Mouse (Mus musculus): ENCODE measurements around the gene Mrpl12.
"Not testable (repeated sequence)": the region's sequence is repeated elsewhere in the genome, so short reads cannot be mapped to it uniquely, and the experiment has no call there.

Mrpl12 gene

DNA sequence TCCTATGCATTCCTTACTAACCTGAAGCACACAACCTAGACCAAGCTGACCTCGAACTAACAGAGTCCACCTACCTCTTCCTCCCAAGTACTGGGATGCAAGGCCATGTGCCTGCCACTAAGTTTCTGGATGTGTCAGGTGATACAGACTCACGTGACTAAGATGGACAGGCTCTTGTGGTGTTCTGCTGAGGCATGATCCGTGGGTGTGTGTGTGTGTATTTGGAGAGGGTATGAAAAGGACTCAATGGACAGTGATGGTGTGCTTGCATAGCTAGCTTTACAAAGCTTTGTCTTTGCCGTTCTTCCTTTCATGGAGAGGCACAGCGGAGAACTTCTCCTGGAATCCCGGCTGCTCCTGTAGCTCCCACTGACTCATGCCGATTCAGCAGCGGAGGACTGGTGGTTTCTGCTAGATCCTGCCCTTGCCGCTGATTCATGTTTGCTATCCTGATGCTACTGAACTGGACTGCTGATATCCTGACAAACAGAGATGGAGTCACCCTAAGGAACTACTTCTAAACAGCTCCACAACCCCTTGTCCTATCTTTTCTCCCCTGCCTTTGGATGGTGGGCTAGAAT is 24.0 kb downstream of the Mrpl12 start:
- no peak for DNase-seq (ENCODE audit: low spot score)

GRCm38 (mm10) chr11:120509940-120510339 is 25.5 kb downstream of the Mrpl12 start:
- DNase-seq (ENCODE audit: low spot score): no peak

- no peak for DNase-seq (ENCODE audit: low spot score)
Observed at GRCm38 (mm10) chr11:120510375-120511030, 26.1 kb downstream of the Mrpl12 start.

DNA sequence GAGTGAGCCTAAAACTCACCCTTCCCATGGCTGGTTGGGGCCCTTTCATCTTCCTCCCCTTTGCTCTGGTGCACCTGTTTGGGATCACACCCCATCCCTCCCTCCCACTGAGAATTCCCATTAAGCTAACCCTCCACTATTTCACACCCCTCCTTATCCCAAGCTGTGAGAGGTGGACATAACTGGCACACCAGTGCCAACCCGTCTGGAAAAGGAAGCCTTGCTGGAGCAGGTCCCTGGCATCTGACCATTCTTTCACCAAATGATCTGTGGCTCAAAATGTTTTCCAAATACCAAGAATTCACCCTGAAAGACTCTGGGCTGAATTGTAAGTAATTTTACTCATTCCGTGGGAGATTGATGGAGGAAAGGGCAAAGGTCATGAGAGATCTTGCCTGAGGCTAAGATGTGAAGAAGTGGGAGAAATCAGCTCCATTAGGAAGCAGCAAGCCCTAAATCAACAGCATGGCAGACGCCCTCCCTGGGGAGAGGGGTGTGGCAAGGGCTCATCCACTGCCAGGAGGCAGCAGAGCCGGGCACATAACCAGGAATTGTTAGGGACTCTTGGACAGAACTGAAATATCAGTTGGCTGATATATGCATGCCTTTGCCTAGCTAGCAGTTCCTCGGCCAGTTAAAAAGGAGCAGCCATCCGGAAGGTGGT is 28.5 kb downstream of the Mrpl12 start:
- no peak for DNase-seq (ENCODE audit: low spot score)

DNA sequence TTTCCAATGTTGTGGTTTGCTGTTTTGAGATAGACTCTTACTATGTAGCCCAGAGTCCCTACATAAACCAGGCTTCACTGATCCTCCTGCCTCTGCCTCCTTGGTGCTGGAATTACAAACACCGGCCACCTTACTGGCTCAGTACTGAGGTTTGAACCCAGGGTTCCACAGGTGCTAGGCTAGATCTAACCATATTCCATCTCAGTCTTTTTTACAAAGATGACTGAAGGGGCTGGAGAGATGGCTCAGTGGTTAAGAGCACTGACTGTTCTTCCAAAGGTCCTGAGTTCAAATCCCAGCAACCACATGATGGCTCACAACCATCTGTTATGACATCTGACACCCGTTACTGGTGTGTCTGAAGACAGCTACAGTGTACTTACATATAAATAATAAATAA is 29.8 kb downstream of the Mrpl12 start:
- DNase-seq (ENCODE audit: low spot score): not testable (repeated sequence)

GRCm38 (mm10) chr11:120515611-120516010 is 31.2 kb downstream of the Mrpl12 start:
- DNase-seq (ENCODE audit: low spot score): peak; percentile 93

GRCm38 (mm10) chr11:120517147-120517546 is 32.7 kb downstream of the Mrpl12 start:
- DNase-seq (ENCODE audit: low spot score): no peak

DNA sequence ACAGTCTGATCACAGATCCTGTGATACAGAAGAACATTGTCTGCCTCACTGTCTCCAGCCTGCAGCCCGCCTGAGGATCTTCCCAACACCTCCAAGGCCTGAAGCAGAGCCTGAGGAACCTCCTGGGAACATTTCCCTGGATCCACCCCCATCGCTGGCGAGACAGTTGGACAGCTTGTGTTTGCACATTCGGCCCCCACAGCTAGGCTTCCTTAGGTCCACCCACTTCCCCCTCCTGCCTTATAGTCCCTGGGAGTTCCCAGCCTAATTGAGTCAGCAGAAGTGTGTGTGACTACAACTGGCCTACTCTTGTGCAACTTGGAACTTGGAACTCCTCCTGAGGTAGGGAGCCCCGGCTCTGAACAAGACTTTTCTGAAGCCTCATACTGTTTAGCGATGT is 33.6 kb downstream of the Mrpl12 start:
- DNase-seq (ENCODE audit: low spot score): no peak

- DNase-seq (ENCODE audit: low spot score): no peak
Observed at GRCm38 (mm10) chr11:120518558-120518957, 34.1 kb downstream of the Mrpl12 start.

- DNase-seq (ENCODE audit: low spot score): no peak
Observed at GRCm38 (mm10) chr11:120519738-120520137, 35.3 kb downstream of the Mrpl12 start.

DNA sequence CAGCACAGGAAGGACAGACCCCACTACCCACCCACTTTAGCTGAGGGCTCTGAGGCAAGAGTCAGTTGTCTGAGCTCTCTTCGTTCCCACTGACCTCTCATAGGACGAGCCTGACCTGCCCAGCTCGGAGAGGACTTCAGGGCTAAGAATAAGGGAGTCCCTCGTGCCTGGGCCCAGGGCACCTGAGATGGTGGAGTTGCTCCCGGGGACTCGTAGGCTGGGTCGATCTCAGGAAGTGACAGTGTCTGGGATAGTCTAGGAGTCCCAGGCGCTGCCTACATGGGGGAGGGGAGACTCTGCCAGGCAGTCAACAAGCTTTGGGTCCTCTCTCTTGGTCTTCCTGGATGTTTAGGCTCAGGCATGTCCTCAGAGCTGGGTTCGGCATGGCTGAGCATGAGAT is 36.1 kb downstream of the Mrpl12 start:
- DNase-seq (ENCODE audit: low spot score): no peak

DNA sequence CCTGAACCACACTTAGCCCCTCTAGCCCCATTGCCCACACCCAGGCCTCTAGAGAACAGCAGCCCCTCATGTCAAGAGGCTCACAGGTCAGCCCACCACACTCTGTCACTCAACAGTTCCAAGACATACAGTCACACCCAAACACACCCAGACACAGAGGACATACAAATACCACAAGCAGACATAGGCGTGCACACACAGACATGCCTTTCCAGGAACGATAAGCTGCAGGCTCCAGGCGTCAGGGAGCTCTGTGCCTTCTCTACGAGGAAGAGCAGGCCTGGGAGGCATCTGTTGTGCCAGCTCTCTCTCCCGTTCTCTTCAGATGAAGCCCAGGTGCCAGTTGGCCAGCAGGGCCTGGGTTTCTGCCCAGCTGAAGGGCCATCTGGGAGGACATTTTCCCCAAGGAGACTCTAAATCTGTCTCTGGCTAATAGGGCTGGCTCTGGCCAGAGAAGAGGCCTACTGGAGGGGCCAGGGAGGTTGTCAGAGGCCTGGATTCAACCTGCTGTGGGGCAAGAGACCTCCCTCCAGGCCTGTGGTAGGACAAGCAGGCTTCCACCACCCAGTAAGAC is 36.6 kb downstream of the Mrpl12 start:
- DNase-seq (ENCODE audit: low spot score): no peak

DNA sequence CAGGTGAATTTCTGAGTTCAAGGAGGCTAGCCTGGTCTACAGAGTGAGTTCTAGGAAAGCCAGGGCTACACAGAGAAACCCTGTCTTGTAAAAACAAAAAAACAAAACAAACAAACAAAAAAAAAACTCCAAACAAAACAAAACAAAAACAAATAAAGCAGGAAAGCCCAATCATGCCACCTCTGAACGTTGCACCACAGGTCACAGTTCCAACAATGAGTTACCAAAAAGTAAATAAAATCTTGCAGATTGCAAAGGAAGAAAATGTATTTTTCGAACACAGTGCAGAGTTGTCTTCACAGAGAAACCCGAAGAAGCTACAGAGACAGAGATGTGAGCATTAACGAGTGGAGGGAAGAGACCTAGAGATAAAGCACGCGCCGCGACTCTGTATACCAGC is 38.2 kb downstream of the Mrpl12 start:
- DNase-seq (ENCODE audit: low spot score): no peak

GRCm38 (mm10) chr11:120525959-120526358 is 41.5 kb downstream of the Mrpl12 start:
- no peak for DNase-seq (ENCODE audit: low spot score)

DNA sequence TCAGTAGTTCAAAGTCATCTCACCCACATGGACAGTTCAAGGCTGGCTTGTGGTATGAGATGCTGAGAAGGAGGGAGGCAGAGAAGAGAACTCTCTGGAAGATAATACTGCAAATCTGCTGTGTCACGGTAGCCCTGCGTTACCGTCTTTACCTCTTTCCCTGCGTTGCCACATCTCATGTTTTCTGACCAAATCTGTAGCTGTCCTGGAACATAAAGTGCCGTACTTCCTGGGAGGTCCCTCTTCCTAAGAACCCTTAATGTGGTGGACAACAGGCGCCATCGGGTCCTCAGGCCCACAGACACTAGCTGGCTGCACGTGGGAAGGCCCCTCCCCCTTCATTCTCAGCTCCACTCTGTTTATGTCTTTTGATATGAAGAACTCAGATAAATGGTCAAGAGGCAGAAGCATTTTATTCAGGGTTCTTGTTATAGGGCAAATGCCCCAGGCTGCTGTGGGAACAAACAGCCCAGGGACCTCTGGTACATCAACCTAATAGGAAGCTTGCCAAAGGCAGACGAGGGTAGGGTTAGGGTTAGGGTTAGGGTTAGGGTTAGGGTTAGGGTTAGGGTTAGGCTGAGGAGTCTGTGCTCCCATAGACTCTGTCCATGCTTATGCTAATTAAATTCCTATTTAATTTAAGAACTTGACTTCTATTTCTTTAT is 43.4 kb downstream of the Mrpl12 start:
- DNase-seq (ENCODE audit: low spot score): no peak

DNA sequence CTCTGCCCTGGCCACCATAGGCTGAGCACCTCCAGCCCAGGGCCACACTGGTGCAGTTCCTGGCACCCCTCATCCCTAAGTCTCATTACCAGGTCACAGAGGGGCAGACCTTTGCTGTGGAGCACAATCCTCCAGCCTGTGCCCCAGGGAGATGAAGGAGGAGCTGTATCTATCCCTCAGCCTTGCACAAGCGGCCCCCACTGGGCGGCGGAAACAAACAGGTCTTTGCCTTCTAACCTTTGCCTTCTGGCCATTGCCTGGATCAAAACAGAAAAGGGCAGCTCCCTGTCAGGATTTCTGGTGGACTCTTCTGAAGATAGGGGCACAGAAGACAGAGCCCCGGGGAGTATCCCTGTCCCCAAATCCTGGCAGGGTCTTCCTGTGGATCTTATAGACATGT is 44.5 kb downstream of the Mrpl12 start:
- DNase-seq (ENCODE audit: low spot score): no peak

DNA sequence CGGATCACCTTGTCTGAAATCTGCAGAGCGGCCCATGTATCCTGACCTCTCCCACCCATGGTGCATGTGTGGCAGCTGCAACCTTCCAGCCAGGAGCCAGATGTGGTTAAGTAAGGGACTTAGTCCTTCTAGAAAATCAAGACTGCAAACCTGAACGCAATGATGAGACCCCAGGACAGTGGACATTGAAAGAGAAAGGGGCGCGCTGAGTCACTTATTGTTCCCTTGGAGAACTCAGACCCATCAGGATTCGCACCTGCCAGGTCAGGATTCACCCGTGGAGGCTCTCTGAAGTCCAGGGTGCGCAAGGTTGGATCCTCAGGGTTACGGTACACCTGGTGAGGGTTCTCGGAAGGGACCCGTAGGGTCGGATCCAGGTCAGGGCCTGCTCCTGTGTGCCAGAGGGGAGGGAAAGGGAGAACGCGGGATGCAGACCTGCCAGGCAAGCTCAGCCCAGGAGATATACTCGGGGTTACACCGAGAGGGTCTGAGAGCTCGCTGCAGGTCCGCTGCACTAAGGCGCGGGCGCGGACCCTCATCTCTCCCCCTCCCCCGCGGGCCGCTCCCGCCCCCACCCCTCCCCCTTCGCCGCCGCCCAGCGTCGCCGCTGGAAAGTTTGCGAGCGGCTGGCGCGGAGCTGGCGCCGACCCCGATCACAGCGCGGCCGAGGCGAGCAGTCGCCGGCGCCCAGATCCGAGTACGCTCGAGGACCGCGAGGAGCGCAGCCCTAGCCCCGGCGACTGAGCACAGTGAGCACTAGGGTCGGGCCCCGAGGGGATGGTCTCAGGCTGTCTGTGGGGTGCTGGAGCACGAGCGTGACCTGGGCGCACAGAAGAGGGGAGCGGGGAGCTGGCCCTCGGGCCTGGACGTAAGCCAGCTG is 45.9 kb downstream of the Mrpl12 start, which contains the start of gene Gcgr:
Gcgr (plus strand) TSS at position 615 of the 880 bp plus-strand sequence.
- no peak for DNase-seq (ENCODE audit: low spot score)

GRCm38 (mm10) chr11:120531646-120532045 is 47.2 kb downstream of the Mrpl12 start:
- DNase-seq (ENCODE audit: low spot score): no peak

GRCm38 (mm10) chr11:120534093-120534492 is 49.7 kb downstream of the Mrpl12 start:
- DNase-seq (ENCODE audit: low spot score): no peak

- DNase-seq (ENCODE audit: low spot score): no peak
Observed at GRCm38 (mm10) chr11:120535145-120535544, 50.7 kb downstream of the Mrpl12 start.

DNA sequence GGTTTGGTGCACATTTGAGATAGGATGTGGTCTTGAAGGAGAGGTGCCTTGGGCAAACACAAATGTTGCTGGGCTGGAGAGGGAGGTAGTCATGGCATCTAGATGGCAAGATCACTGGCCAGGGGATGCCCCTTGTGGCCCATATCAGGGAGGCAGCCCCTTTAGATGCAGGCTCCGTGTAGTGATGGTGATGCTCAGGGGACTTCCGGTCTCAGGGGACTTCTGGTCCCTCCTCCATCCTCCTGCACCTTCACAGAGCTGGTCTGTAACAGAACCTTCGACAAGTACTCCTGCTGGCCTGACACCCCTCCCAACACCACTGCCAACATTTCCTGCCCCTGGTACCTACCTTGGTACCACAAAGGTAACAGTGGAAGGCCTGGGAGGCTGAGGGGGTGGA is 51.4 kb downstream of the Mrpl12 start:
- no peak for DNase-seq (ENCODE audit: low spot score)

GRCm38 (mm10) chr11:120538485-120538884 is 54.1 kb downstream of the Mrpl12 start:
- DNase-seq (ENCODE audit: low spot score): no peak
